Mouse (Mus musculus) hindbrain, embryonic 11.5 days (tissue): ENCODE data around the gene Arl5b. TPM values are rescaled to one million over a fixed set of nuclear protein-coding genes. Genes with fewer than 3 reads are reported as not detected.
A peak's percentile ranks its signal among the peaks of the same experiment; 100 is the strongest.

Experiments
- ATAC-seq: fragments of 200-750 bp; cut with Nextera tagmentation; 2 replicates; pipeline ENCODE4 v1.8.0; 2017; ENCODE audit warnings: mild to moderate bottlenecking, moderate TSS enrichment, moderate library complexity; ENCODE audit not compliant: low FRiP score
- DNase-seq: peaks from one replicate; pipeline ENCODE4 v3.0.0-alpha.2; 2015; ENCODE audit warnings: low spot score
- H3K27ac ChIP-seq: fragments of 300-500 bp; sonication (generic); 2 replicates; pipeline ENCODE4 v1.5.1; 2014; ENCODE audit warnings: mild to moderate bottlenecking, low read depth, low read length
- H3K27me3 ChIP-seq: fragments of 300-500 bp; sonication (generic); 2 replicates; pipeline ENCODE4 v1.6.1; 2014; ENCODE audit warnings: mild to moderate bottlenecking, low read length, moderate library complexity, mixed read lengths; ENCODE audit not compliant: control insufficient read depth, insufficient read depth
- H3K36me3 ChIP-seq: fragments of 300-500 bp; sonication (generic); 2 replicates; pipeline ENCODE4 v1.6.1; 2014; ENCODE audit warnings: mild to moderate bottlenecking, low read length, moderate library complexity, mixed read lengths; ENCODE audit not compliant: control insufficient read depth, insufficient read depth
- H3K4me1 ChIP-seq: fragments of 300-500 bp; sonication (generic); replicated peaks from 2 replicates; pipeline ENCODE4 v1.6.1; 2014; ENCODE audit warnings: low read length, mixed read lengths; ENCODE audit not compliant: control insufficient read depth, insufficient read depth
- H3K4me2 ChIP-seq: fragments of 300-500 bp; sonication (generic); replicated peaks from 2 replicates; pipeline ENCODE4 v1.6.1; 2014; ENCODE audit warnings: mild to moderate bottlenecking, low read depth, low read length
- H3K4me3 ChIP-seq: fragments of 300-500 bp; sonication (generic); 2 replicates; pipeline ENCODE4 v1.5.1; 2014; ENCODE audit warnings: low read depth, low read length
- H3K9ac ChIP-seq: fragments of 300-500 bp; sonication (generic); 2 replicates; pipeline ENCODE4 v1.6.1; 2014; ENCODE audit warnings: low read depth, low read length
- H3K9me3 ChIP-seq: fragments of 300-500 bp; sonication (generic); 2 replicates; pipeline ENCODE4 v1.6.1; 2016; ENCODE audit warnings: low read length; ENCODE audit not compliant: control insufficient read depth
- WGBS: fragments of 180-500 bp; shearing (Covaris S2); extraction: QIAGEN DNeasy Blood & Tissue Kit; methylation state at CpG from one replicate; pipeline ENCODE4 v1.1.7; 2014; 5-methylcytosine and 5-hydroxymethylcytosine counted together
- polyA plus RNA-seq: library from polyadenylated mRNA; unstranded; fragments of >200 nt; fragmentation: Nextera tagmentation; extraction: Ambion mirVana; gene quantifications from 2 replicates; pipeline ENCODE4 v1.2.1, GENCODE M21; 2014

The Arl5b gene
- polyA plus RNA-seq = 68.4 and 86.1 TPM in 2 replicates

DNA sequence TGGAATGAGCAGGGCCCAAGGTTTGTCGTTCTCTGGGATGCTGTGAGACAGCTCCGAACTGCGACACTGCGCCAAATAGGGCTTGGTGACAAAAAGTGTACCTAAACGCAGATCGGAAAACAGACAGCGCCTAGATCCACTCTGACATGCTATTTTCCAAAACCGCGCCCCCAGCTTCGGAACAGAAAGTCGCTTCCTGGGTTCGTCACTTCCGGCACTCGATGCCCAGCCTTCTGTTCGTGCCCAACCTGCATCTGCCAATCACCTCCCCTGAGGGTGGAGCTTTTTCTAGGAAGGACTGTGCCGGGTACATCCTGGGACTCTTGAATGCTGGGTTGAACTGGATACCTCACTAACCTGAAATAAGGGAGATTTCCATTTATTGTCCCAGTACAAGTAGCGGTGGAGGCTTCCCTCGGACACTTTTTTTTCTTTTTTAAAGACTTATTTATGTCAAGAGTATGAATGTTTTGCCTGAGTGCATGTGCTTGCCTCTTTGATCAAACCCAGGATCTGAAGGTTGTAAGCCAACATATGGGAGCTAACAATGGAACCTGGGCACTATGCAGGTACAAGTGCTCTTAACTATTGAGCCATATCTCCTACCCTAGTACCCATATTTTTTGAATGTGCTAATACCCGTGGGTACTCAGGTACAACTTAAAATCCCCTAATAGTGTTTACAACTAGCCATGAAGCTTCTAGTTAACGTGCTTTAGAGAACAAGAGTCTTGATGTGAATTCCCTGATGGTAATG is at the start of gene Arl5b:
TSS of gene Arl5b (plus strand) at position 279 of the 757 bp plus-strand sequence.
- DNase-seq (peak; percentile 89), ATAC-seq (peak; percentile 97)
- peak within 1 kb of the TSS; percentile 62 for H3K9ac ChIP-seq
- no peaks in the 10 kb centered on the region for H3K4me1 ChIP-seq
- H3K27me3 ChIP-seq = no peaks in the 10 kb centered on the region
- no peaks in the 10 kb centered on the region for H3K36me3 ChIP-seq
- H3K27ac ChIP-seq = no peak within 1 kb of the TSS; the same call in 1 of the 2 replicates
- peak within 1 kb of the TSS; percentile 59 for H3K4me3 ChIP-seq
- WGBS = 9% methylated on average over 20 of the region's 20 CpGs
- H3K4me2 ChIP-seq = peak within 1 kb of the TSS; percentile 49
- H3K9me3 ChIP-seq = no peaks in the 10 kb centered on the region

- Histone ChIP-seq H3K9ac (no peak overlapping the region), H3K4me3 (no peak overlapping the region), H3K4me1 (no peaks in the 10 kb centered on the region), H3K36me3 (no peaks in the 10 kb centered on the region), H3K27ac (no peak overlapping the region), H3K4me2 (no peak overlapping the region), H3K27me3 (no peaks in the 10 kb centered on the region), H3K9me3 (no peaks in the 10 kb centered on the region)
- ATAC-seq (peak; percentile 35; the same call in 1 of the 2 replicates), DNase-seq (no peak)
- WGBS = 87% methylated on average over 3 of the region's 3 CpGs
These were observed 41.7 kb upstream of the Arl5b start for GRCm38 (mm10) chr2:15007531-15007930.

GRCm38 (mm10) chr2:15008072-15008471 is 41.1 kb upstream of the Arl5b start:
- WGBS = 92% methylated on average over 1 of the region's 1 CpGs
- Histone ChIP-seq H3K27ac (no peak overlapping the region), H3K9ac (no peak overlapping the region), H3K4me3 (no peak overlapping the region), H3K36me3 (no peaks in the 10 kb centered on the region), H3K27me3 (no peaks in the 10 kb centered on the region), H3K9me3 (no peaks in the 10 kb centered on the region), H3K4me2 (no peak overlapping the region), H3K4me1 (no peaks in the 10 kb centered on the region)
- no peak for DNase-seq
- no peak for ATAC-seq

DNA sequence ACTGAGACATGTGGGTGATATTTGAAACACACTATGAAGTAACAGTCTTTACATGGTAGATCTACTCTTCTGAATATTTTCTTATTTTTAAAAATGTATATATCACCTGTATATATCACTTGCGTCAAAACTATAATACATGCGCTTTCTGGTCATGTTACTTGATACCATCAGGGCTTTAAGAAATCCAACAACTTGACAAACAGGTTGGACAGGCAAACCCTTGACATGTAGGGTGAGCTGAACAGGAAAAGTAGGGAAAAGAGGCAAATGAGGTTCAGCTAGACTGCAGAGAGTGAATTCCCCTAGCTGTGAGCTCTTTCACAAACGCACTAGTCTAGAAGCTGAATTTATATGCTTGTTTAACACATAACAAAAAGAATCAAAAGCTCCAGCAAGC is 22.4 kb upstream of the Arl5b start:
- H3K9ac ChIP-seq = no peak overlapping the region
- H3K4me1 ChIP-seq = no peaks in the 10 kb centered on the region
- DNase-seq (no peak), ATAC-seq (no peak)
- WGBS = 88% methylated on average over 3 of the region's 3 CpGs
- H3K27me3 ChIP-seq = no peaks in the 10 kb centered on the region
- no peaks in the 10 kb centered on the region for H3K36me3 ChIP-seq
- H3K4me3 ChIP-seq = no peak overlapping the region
- H3K9me3 ChIP-seq = no peaks in the 10 kb centered on the region
- H3K4me2 ChIP-seq = no peak overlapping the region
- H3K27ac ChIP-seq = no peak overlapping the region

DNA sequence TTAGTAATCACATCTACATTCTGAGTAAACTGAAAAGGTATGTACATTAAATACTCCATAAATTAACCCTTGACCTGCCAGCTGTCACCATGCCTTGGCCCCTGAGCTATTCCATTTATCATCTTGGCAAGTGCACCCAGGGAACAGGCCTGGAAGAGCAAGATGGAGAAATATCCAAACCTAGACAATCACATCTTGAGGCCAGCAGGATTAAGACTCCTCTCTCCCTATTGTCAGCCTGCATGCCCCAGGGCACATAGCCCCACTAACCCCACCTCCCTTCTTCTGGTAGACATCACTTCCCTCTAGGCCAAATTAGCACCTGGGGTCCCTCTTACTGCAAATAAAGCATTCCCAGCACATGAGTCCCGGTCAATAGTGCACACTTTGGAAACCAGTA is 21.4 kb upstream of the Arl5b start:
- H3K27ac ChIP-seq = no peak overlapping the region
- no peak overlapping the region for H3K9ac ChIP-seq
- DNase-seq (peak; percentile 21), ATAC-seq (peak; percentile 83)
- H3K4me3 ChIP-seq = no peak overlapping the region
- no peaks in the 10 kb centered on the region for H3K4me1 ChIP-seq
- H3K27me3 ChIP-seq = no peaks in the 10 kb centered on the region
- H3K4me2 ChIP-seq = no peak overlapping the region
- no peaks in the 10 kb centered on the region for H3K36me3 ChIP-seq
- WGBS = 75% methylated on average over 1 of the region's 1 CpGs
- no peaks in the 10 kb centered on the region for H3K9me3 ChIP-seq

- no peak overlapping the region for H3K4me2 ChIP-seq
- H3K9ac ChIP-seq = no peak overlapping the region
- no peak overlapping the region for H3K4me3 ChIP-seq
- 91% methylated on average over 6 of the region's 6 CpGs for WGBS
- H3K27ac ChIP-seq = no peak overlapping the region
- ATAC-seq = no peak
- H3K9me3 ChIP-seq = no peaks in the 10 kb centered on the region
- no peaks in the 10 kb centered on the region for H3K4me1 ChIP-seq
- no peaks in the 10 kb centered on the region for H3K27me3 ChIP-seq
- DNase-seq = no peak
- no peaks in the 10 kb centered on the region for H3K36me3 ChIP-seq
These were observed 10.5 kb upstream of the Arl5b start for GRCm38 (mm10) chr2:15038705-15039104.

- Histone ChIP-seq H3K9me3 (no peaks in the 10 kb centered on the region), H3K9ac (no peak overlapping the region), H3K4me1 (no peaks in the 10 kb centered on the region), H3K27me3 (no peaks in the 10 kb centered on the region), H3K27ac (no peak overlapping the region), H3K4me2 (no peak overlapping the region), H3K4me3 (no peak overlapping the region), H3K36me3 (no peaks in the 10 kb centered on the region)
- WGBS = 56% methylated on average over 5 of the region's 5 CpGs
- ATAC-seq (no peak), DNase-seq (peak; percentile 39)
These were observed 8.9 kb upstream of the Arl5b start for GRCm38 (mm10) chr2:15040326-15040725.

GRCm38 (mm10) chr2:15054496-15054895 is 5.3 kb downstream of the Arl5b start:
- 24% methylated on average over 10 of the region's 10 CpGs for WGBS
- DNase-seq (no peak), ATAC-seq (no peak)
- no peaks in the 10 kb centered on the region; the same call in 1 of the 2 replicates for H3K4me1 ChIP-seq
- H3K4me2 ChIP-seq = peak overlapping the region; percentile 49
- no peaks in the 10 kb centered on the region for H3K27me3 ChIP-seq
- peak overlapping the region; percentile 68 for H3K27ac ChIP-seq
- H3K9ac ChIP-seq = peak overlapping the region; percentile 64
- H3K36me3 ChIP-seq = no peaks in the 10 kb centered on the region
- no peaks in the 10 kb centered on the region for H3K9me3 ChIP-seq
- H3K4me3 ChIP-seq = peak overlapping the region; percentile 55
